Mouse (Mus musculus): Measurements from ENCODE around the gene Zp2.

DNA sequence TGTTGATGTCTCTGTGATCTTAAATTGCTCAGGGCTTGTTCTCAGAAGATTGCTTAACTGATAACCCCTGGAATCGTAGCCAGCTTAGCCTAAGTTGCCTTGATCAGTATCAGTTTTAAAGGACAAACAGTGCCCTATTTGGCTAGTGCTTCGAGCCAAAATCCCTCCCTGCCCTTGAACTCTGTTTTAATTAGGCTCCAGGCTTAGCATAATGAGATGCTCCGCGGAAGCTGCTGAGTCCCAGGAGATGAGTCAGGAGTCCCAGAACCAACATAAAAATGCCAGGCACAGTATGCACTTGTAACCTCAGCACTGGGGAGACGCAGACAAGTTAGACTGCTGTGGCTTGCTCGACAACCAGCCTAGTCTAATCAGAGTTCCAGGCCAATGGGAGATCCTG lies 27.6 kb downstream of the Zp2 start:
- TF ChIP-seq FLI1 (IDR thresholded peaks at IDR 0.05; ENCODE audit: low read length) (no peak), GATA1 (IDR thresholded peaks at IDR 0.05; ENCODE audit: borderline replicate concordance, low read length) (no peak)
